Mouse (Mus musculus): ENCODE results near the gene Lce6a.

DNA sequence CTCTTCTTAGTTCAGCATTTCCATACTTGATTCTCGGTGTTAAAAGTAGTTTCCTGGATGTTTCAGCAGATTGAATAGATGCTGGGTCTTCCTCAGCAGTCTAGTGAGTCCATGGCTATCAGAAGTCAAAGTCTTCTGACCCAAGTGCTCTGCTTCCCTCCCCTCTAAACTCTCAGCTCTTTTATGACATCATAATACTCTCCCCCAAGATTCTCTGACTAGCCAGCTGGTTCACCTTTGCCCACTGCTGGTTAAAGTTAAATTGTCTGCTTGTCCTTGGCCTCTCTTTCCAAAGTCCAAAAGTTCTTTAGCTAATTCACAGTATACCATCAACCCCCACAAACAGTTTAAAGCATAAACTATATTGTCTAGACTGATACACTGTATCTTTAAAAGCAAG, 32.6 kb downstream of the Lce6a start, which contains the start of gene Smcp:
- TF ChIP-seq CTCF (IDR thresholded peaks at IDR 0.05) (no peak), POLR2A (IDR thresholded peaks at IDR 0.05; ENCODE audit: insufficient read depth, low read depth, low read length) (no peak), EP300 (IDR thresholded peaks at IDR 0.05; ENCODE audit: insufficient read depth, low read depth, low read length) (no peak)

Data from heart, adult 2 months (tissue).